Mouse (Mus musculus) liver, postnatal 0 days (tissue): Measurements from ENCODE around the gene Sh3tc1. TPM values are rescaled to one million over a fixed set of nuclear protein-coding genes. Genes with fewer than 3 reads are reported as not detected.

ENCODE experiments used
- ATAC-seq: fragments of 200-750 bp; cut with Nextera tagmentation; 2 replicates; pipeline ENCODE4 v1.8.0; 2017; ENCODE audit warnings: mild to moderate bottlenecking, moderate library complexity
- DNase-seq: peaks from one replicate; pipeline ENCODE4 v3.0.0-alpha.2; 2016
- H3K27ac ChIP-seq: fragments of 300-500 bp; sonication (generic); 2 replicates; pipeline ENCODE4 v1.5.1; 2014; ENCODE audit warnings: antibody characterized with exemption, moderate library complexity, mild to moderate bottlenecking, low read depth
- H3K27me3 ChIP-seq: fragments of 300-500 bp; sonication (generic); 2 replicates; pipeline ENCODE4 v1.6.1; 2014; ENCODE audit warnings: low read length, control low read depth, mixed read lengths; ENCODE audit not compliant: insufficient read depth
- H3K36me3 ChIP-seq: fragments of 300-500 bp; sonication (generic); replicated peaks from 2 replicates; pipeline ENCODE4 v1.6.1; 2014; ENCODE audit warnings: mild to moderate bottlenecking, control low read depth, low read length, moderate library complexity, mixed read lengths; ENCODE audit not compliant: insufficient read depth
- H3K4me1 ChIP-seq: fragments of 300-500 bp; sonication (generic); 2 replicates; pipeline ENCODE4 v1.6.1; 2014; ENCODE audit warnings: antibody characterized with exemption, mild to moderate bottlenecking, control low read depth; ENCODE audit not compliant: insufficient read depth
- H3K4me2 ChIP-seq: fragments of 300-500 bp; sonication (generic); 2 replicates; pipeline ENCODE4 v1.6.1; 2014; ENCODE audit warnings: low read depth, mild to moderate bottlenecking, low read length, moderate library complexity, mixed read lengths
- H3K4me3 ChIP-seq: fragments of 300-500 bp; sonication (generic); 2 replicates; pipeline ENCODE4 v1.5.1; 2014; ENCODE audit warnings: low read depth, low read length
- H3K9ac ChIP-seq: fragments of 300-500 bp; sonication (generic); replicated peaks from 2 replicates; pipeline ENCODE4 v1.6.1; 2014; ENCODE audit warnings: mild to moderate bottlenecking, moderate library complexity
- H3K9me3 ChIP-seq: fragments of 300-500 bp; sonication (generic); 2 replicates; pipeline ENCODE4 v1.6.1; 2016; ENCODE audit warnings: mild to moderate bottlenecking, control low read depth, low read length, mixed read lengths
- CTCF ChIP-seq: sonication (generic); IDR thresholded peaks from 2 replicates; pipeline ENCODE4 v1.5.1; 2016; ENCODE audit warnings: antibody characterized with exemption, low read depth
- EP300 ChIP-seq: IDR thresholded peaks from 2 replicates; pipeline ENCODE4 v1.6.1; 2016; ENCODE audit warnings: antibody characterized with exemption, low read depth, mild to moderate bottlenecking
- WGBS: fragments of 180-500 bp; shearing (Covaris S2); extraction: QIAGEN DNeasy Blood & Tissue Kit; methylation state at CpG from one replicate; pipeline ENCODE4 v1.1.7; 2014; ENCODE audit not compliant: insufficient replicate concordance; 5-methylcytosine and 5-hydroxymethylcytosine counted together
- polyA plus RNA-seq: library from polyadenylated mRNA; unstranded; fragments of >200 nt; fragmentation: Nextera tagmentation; extraction: Ambion mirVana; gene quantifications from 2 replicates; pipeline ENCODE4 v1.2.1, GENCODE M21; 2015

Sh3tc1 gene
- polyA plus RNA-seq, 1 experiment from 2014 or later: 3.5 TPM

DNA sequence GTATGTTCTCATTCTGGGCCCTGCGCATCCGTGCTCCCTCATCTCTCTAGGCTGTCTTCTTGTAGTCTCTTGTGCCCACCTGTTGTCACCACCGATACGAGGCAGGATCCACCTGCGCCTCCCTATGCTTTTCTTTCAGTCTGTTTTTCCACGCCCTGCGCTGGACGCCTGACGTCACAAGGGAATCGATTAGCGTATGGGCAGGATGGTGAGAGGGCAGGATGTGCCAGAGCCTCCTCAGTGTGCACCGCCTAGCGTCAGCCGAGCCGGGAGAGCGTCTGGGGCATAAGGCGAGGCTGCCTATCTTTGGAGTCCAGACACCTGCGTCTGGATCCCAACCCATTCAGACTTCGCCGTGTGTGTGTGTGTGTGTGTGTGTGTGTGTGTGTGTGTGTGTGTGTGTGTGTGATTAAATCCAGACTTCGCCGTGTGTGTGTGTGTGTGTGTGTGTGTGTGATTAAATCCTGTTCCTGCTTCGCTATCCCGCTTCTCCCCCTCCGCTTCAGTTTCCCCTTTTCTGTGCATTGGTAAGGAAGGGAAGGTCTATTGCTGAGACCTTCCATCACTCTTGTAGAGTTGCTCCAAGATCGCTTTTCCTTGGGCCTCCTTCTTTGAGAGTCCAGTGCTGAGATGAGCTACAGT lies 17.3 kb upstream of the Sh3tc1 start:
- DNase-seq (peak; percentile 68), ATAC-seq (peak; percentile 80)
- Histone ChIP-seq H3K4me3 (peak overlapping the region; percentile 58), H3K27me3 (peaks cover 29% of the 10 kb centered on the region), H3K9me3 (no peaks in the 10 kb centered on the region), H3K36me3 (no peaks in the 10 kb centered on the region), H3K9ac (no peak overlapping the region; the same call in 1 of the 2 replicates), H3K4me2 (peak overlapping the region; percentile 96), H3K4me1 (peaks cover 6% of the 10 kb centered on the region; the same call in 1 of the 2 replicates), H3K27ac (no peak overlapping the region)
- WGBS: 7% methylated on average over 26 of the region's 26 CpGs
- TF ChIP-seq EP300: no peak
- TF ChIP-seq CTCF: peak; percentile 23; the same call in 1 of the 2 replicates

DNA sequence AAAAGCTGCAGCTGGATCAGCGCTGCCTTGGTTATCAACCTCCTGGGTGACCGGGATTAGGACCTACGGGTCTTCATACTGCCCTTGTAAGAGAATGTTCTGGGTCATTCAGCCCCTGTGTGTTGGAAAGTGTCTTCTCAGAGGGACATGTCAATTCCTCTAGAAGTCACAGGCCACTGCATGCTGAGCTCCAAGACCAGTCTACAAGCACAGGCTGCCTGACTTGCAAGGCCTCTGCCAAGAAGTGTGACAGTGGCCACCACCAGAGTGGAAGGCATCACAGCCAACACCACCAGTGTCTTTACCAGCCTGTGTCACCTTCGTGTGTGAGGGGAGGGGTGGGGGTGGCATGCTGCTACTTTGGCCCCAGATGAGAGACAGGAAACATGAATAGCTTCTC lies 16.2 kb upstream of the Sh3tc1 start:
- no peaks in the 10 kb centered on the region for H3K9me3 ChIP-seq
- DNase-seq: no peak
- TF ChIP-seq EP300 (no peak), CTCF (no peak)
- no peak overlapping the region for H3K4me3 ChIP-seq
- H3K4me1 ChIP-seq: peaks cover 6% of the 10 kb centered on the region; the same call in 1 of the 2 replicates
- no peak overlapping the region for H3K27ac ChIP-seq
- no peak overlapping the region for H3K9ac ChIP-seq
- no peak overlapping the region for H3K4me2 ChIP-seq
- peaks cover 29% of the 10 kb centered on the region for H3K27me3 ChIP-seq
- WGBS: 72% methylated on average over 4 of the region's 4 CpGs
- ATAC-seq: no peak
- no peaks in the 10 kb centered on the region for H3K36me3 ChIP-seq

DNA sequence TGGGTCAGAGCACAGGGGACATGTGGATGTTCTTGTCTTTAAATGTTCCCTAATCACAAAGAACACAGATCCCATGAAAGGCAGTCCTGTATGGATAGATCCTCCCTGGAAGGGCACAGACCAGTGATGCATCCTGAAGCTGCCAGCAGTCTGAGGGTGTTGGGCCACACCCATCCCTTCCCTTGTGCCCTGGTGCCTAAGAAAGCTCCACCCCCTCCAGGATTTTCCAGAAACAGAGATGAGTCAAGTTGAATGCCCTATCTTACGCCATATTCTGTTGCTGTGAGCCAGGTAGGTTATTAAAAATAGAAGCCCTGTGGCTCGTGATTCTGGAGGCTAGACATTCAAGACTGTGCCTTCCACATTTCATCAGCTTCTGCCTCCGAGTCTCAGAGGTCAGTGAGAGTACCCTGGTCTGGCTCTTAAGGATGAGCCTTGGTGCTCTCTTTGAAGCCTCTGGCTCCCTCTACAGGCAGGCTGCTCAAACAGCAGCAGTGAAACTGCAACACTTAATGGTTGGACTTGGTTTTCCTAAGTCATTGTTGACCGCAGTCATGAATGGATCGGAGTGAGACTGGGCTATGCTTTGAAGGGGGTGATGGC lies 15.4 kb upstream of the Sh3tc1 start:
- DNase-seq: peak; percentile 60
- Histone ChIP-seq H3K9me3 (no peaks in the 10 kb centered on the region), H3K4me1 (peaks cover 6% of the 10 kb centered on the region; the same call in 1 of the 2 replicates), H3K4me3 (no peak overlapping the region), H3K27me3 (peaks cover 29% of the 10 kb centered on the region), H3K36me3 (no peaks in the 10 kb centered on the region), H3K27ac (no peak overlapping the region), H3K9ac (no peak overlapping the region), H3K4me2 (no peak overlapping the region)
- TF ChIP-seq EP300 (no peak), CTCF (peak; percentile 92)
- ATAC-seq: no peak
- 17% methylated on average over 5 of the region's 5 CpGs for WGBS

DNA sequence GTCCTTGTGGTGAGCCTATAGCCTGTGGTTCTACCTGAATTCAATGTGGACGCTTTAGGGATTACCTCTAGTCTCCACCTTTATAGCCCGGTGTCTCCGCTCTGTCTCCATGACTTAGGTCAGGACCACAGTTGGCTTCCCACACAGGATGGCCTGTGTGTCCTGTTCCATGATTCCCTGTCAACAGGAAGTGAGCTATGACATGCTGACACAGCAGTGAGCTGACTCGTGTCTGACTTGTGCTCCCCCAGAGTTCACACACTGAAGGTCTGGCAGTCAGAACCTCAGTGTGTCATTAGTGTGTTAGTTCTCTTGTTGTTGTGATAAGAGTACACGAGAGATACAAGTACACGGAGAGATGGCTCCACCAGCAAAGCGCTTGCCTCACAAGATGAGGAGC lies 11.2 kb upstream of the Sh3tc1 start:
- Histone ChIP-seq H3K9ac (no peak overlapping the region), H3K36me3 (no peaks in the 10 kb centered on the region), H3K9me3 (no peaks in the 10 kb centered on the region), H3K27me3 (peaks cover 5% of the 10 kb centered on the region; the same call in 1 of the 2 replicates), H3K27ac (no peak overlapping the region), H3K4me2 (no peak overlapping the region), H3K4me3 (no peak overlapping the region), H3K4me1 (no peaks in the 10 kb centered on the region)
- WGBS: 62% methylated on average over 7 of the region's 7 CpGs
- DNase-seq (no peak), ATAC-seq (peak; percentile 41)
- TF ChIP-seq CTCF: no peak
- TF ChIP-seq EP300: no peak

DNA sequence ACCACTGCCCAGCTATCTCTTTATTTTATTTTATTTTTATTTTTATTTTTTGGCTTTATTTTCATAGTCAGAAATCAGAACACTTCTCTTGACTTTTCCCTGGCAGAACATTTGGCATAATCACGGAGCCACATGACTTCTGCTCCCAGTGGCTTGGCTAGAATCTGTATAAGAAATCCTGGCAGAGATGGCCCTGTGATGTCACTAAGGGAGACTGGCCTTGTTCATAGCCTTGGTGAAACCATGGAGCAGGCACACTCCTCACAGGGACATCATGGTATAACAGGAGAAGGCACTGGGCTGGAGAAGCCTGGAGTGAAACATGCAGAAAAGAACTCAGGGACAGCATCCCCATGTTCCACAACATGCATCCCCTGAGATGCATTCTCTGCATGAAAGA lies 10.2 kb upstream of the Sh3tc1 start:
- Histone ChIP-seq H3K4me2 (no peak overlapping the region), H3K4me3 (no peak overlapping the region), H3K27me3 (peaks cover 3% of the 10 kb centered on the region; the same call in 1 of the 2 replicates), H3K4me1 (no peaks in the 10 kb centered on the region), H3K27ac (no peak overlapping the region), H3K9ac (no peak overlapping the region), H3K36me3 (no peaks in the 10 kb centered on the region), H3K9me3 (no peaks in the 10 kb centered on the region)
- whole genome bisulfite sequencing: 69% methylated on average over 1 of the region's 1 CpGs
- TF ChIP-seq CTCF (no peak), EP300 (no peak)
- ATAC-seq (no peak), DNase-seq (no peak)

DNA sequence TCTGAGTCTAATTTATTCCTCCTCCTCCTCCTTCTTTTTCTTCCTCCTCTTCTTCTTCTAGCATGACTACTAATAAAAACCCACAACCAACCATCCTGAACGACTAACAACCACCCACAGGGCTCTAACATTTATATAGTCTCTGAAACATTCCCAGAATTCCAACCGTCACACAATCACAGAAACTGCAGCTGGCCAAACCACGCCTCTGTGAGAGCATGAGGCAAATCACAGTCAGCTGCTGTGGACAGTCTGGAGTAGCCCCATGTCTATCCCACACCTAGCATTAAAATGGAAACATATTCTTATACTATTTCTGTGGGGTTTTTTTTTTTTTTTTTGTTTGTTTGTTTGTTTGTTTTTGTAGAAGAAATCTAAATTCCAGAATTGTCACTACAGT lies 9.6 kb upstream of the Sh3tc1 start:
- Histone ChIP-seq H3K4me3 (no peak overlapping the region), H3K4me1 (no peaks in the 10 kb centered on the region), H3K4me2 (no peak overlapping the region), H3K36me3 (no peaks in the 10 kb centered on the region), H3K27ac (no peak overlapping the region), H3K27me3 (no peaks in the 10 kb centered on the region), H3K9me3 (no peaks in the 10 kb centered on the region), H3K9ac (no peak overlapping the region)
- TF ChIP-seq EP300: no peak
- no peak for TF ChIP-seq CTCF
- 46% methylated on average over 3 of the region's 3 CpGs for WGBS
- DNase-seq: no peak
- no peak for ATAC-seq
